Mouse (Mus musculus) heart, postnatal 0 days (tissue): ENCODE results near the gene Hfe2. TPM values are rescaled to one million over a fixed set of nuclear protein-coding genes. Genes with fewer than 3 reads are reported as not detected.
A peak's percentile ranks its signal among the peaks of the same experiment; 100 is the strongest.

Experiments
- ATAC-seq: fragments of 200-750 bp; cut with Nextera tagmentation; 2 replicates; pipeline ENCODE4 v1.8.0; 2017; ENCODE audit warnings: low read depth, moderate number of reproducible peaks, moderate library complexity; ENCODE audit not compliant: insufficient read depth
- DNase-seq: peaks from one replicate; pipeline ENCODE4 v3.0.0-alpha.2; 2016; ENCODE audit warnings: low spot score
- H3K27ac ChIP-seq: fragments of 300-500 bp; sonication (generic); 2 replicates; pipeline ENCODE4 v1.5.1; 2014; ENCODE audit warnings: low read depth, mild to moderate bottlenecking
- H3K27me3 ChIP-seq: fragments of 300-500 bp; sonication (generic); 2 replicates; pipeline ENCODE4 v1.6.1; 2014; ENCODE audit warnings: low read length, mixed read lengths; ENCODE audit not compliant: control insufficient read depth, insufficient read depth
- H3K36me3 ChIP-seq: fragments of 300-500 bp; sonication (generic); replicated peaks from 2 replicates; pipeline ENCODE4 v1.6.1; 2014; ENCODE audit warnings: low read length, mixed read lengths; ENCODE audit not compliant: control insufficient read depth, insufficient read depth
- H3K4me1 ChIP-seq: fragments of 300-500 bp; sonication (generic); 2 replicates; pipeline ENCODE4 v1.6.1; 2014; ENCODE audit warnings: antibody characterized with exemption; ENCODE audit not compliant: control insufficient read depth, insufficient read depth
- H3K4me2 ChIP-seq: fragments of 300-500 bp; sonication (generic); 2 replicates; pipeline ENCODE4 v1.6.1; 2014; ENCODE audit warnings: low read depth, mild to moderate bottlenecking, low read length, moderate library complexity
- H3K4me3 ChIP-seq: fragments of 300-500 bp; sonication (generic); 2 replicates; pipeline ENCODE4 v1.5.1; 2014; ENCODE audit warnings: low read depth, low read length
- H3K9ac ChIP-seq: fragments of 300-500 bp; sonication (generic); replicated peaks from 2 replicates; pipeline ENCODE4 v1.6.1; 2014; ENCODE audit warnings: low read depth, low read length, mixed read lengths
- H3K9me3 ChIP-seq: fragments of 300-500 bp; sonication (generic); replicated peaks from 2 replicates; pipeline ENCODE4 v1.6.1; 2016; ENCODE audit warnings: low read length; ENCODE audit not compliant: control insufficient read depth
- CTCF ChIP-seq: IDR thresholded peaks from 2 replicates; pipeline ENCODE4 v1.5.1; 2016; ENCODE audit warnings: antibody characterized with exemption, control low read depth, low read depth
- EP300 ChIP-seq: IDR thresholded peaks from 2 replicates; pipeline ENCODE4 v1.6.1; 2016; ENCODE audit warnings: antibody characterized with exemption, low read depth
- WGBS: fragments of 180-500 bp; shearing (Covaris S2); extraction: QIAGEN DNeasy Blood & Tissue Kit; methylation state at CpG from one replicate; pipeline ENCODE4 v1.1.7; 2014; 5-methylcytosine and 5-hydroxymethylcytosine counted together
- polyA plus RNA-seq: library from polyadenylated mRNA; unstranded; fragments of >200 nt; fragmentation: Nextera tagmentation; extraction: Ambion mirVana; gene quantifications from 2 replicates; pipeline ENCODE4 v1.2.1, GENCODE M21; 2015
- total RNA-seq: library from RNA; depleted of rRNA; stranded (reverse); fragments of >200 nt; gene quantifications from 2 replicates; pipeline ENCODE4 v1.2.3, GENCODE M21; 2014; ENCODE audit warnings: low replicate concordance

Hfe2 gene
- total and polyA plus RNA-seq, 2 experiments from 2014 or later = 25.9 to 81.3 TPM

DNA sequence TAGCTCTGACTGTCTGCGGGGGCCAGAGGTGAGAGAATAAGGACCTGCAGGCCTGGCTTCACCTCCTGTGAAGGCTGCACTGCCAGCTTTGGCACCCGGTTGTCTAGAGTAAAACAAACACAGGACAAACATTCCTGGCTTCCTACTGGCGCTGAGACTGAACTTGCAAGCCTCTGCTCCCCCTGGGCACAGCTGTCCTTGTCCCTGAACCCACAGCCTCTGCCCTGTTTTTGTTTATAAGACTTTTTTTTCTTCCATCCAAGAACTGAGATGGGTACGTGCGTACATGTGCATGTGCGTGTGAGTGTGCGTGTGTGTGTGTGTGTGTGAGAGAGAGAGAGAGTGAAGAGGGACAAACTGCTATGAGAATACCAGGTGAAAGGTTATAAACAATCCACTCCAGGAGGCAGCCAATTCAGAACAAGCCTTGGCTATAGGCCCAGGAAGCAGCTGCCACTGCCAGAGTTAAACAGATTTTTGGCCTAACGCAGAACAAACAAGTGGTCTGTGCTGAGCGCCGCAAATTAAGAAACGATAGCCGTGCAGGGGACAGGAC, 30.1 kb downstream of the Hfe2 start:
- TF ChIP-seq CTCF (no peak), EP300 (peak; percentile 98)
- Histone ChIP-seq H3K27me3 (no peaks in the 10 kb centered on the region), H3K9me3 (no peaks in the 10 kb centered on the region), H3K4me3 (peak overlapping the region; percentile 27), H3K4me1 (peaks cover 37% of the 10 kb centered on the region), H3K4me2 (peak overlapping the region; percentile 72), H3K9ac (peak overlapping the region; percentile 96), H3K36me3 (peaks cover 15% of the 10 kb centered on the region), H3K27ac (peak overlapping the region; percentile 96)
- ATAC-seq (peak; percentile 55), DNase-seq (peak; percentile 96)
- WGBS = 7% methylated on average over 12 of the region's 12 CpGs

DNA sequence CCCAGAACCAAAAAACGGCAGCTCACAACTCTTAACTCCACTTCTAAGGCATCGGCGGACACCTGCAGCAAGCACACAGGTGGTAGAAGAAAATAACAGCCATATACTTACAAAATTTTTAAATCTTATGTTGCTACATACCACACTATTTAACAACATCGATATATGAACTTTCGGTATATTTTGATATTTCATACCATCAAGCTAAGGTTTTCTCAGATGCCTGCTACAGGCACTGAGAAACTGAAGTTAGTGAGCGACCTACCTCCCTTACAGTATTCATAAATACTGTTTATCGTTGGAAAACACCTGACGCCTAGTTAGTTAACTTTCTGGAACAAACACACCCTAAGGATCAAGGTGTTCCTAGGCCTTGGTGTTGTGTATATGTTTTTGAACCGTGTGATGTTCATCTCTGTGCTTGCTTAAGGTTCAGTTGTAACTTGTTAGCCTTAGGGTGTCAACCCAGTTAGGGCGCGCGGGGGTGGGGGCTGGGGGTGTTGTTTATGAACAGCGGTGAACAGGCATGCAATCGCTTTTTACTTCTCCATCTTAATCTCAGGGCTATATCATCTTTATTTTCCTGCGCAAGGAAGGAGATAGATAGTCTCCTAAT, 31.1 kb downstream of the Hfe2 start:
- no peak for TF ChIP-seq CTCF
- TF ChIP-seq EP300 = no peak
- H3K27ac ChIP-seq = peak overlapping the region; percentile 96
- peak overlapping the region; percentile 72 for H3K4me2 ChIP-seq
- WGBS = 60% methylated on average over 15 of the region's 15 CpGs
- H3K9ac ChIP-seq = peak overlapping the region; percentile 96
- ATAC-seq = no peak
- peaks cover 24% of the 10 kb centered on the region for H3K36me3 ChIP-seq
- DNase-seq = peak; percentile 22
- no peaks in the 10 kb centered on the region for H3K27me3 ChIP-seq
- peaks cover 29% of the 10 kb centered on the region for H3K4me1 ChIP-seq
- peak overlapping the region; percentile 73 for H3K4me3 ChIP-seq
- no peaks in the 10 kb centered on the region for H3K9me3 ChIP-seq

DNA sequence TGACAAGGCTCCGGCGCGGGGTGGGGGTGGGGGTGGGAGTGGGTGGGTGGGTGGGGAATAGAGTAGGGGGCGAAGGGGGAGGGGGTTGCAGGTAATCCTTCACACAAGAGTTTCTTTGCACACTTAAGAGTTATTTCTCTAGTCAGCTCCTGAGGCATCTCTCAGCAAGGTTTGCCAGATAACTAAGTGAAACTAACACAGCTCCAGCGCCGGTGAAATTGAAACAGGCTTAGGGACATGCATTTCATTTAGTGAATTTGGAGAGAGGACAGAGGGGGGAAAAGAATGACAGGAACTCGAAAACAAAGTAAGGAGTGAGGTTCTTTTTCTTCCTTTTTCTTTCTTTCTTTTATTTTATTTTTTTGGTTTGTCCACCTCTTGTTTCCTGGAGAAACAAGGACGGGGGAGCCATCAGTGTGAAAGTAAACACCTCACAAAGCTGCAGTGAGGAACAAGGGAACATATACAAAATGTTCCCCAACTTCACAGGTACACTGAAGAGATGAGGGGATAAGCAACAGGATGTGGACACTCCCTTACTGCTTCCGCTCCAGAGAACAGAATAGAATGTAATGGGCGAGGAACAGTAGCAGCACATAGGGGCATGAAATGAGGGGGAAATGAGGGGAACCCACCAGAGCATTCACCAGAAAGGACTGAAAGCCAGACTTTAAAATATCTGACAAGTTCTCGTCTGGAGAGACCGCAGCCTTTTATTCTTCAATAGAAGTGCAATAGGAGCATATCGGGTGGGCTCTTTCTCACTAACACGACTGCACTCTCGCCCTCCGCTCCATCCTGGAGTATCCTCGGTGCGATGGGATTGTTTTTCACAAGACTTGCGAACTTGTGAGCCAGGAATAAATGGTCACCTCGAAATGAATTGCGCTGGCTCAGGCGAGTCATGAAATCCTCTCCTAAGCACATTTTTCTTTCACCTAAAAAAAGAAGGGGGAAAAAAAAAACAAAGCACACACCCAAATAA, 32.0 kb downstream of the Hfe2 start:
- Histone ChIP-seq H3K36me3 (peaks cover 30% of the 10 kb centered on the region), H3K27me3 (no peaks in the 10 kb centered on the region), H3K4me2 (peak overlapping the region; percentile 72), H3K27ac (peak overlapping the region; percentile 96), H3K4me1 (peaks cover 23% of the 10 kb centered on the region), H3K4me3 (peak overlapping the region; percentile 73), H3K9me3 (no peaks in the 10 kb centered on the region), H3K9ac (peak overlapping the region; percentile 96)
- WGBS = 2% methylated on average over 22 of the region's 22 CpGs
- TF ChIP-seq EP300 = no peak
- TF ChIP-seq CTCF = no peak
- ATAC-seq (no peak), DNase-seq (no peak)

DNA sequence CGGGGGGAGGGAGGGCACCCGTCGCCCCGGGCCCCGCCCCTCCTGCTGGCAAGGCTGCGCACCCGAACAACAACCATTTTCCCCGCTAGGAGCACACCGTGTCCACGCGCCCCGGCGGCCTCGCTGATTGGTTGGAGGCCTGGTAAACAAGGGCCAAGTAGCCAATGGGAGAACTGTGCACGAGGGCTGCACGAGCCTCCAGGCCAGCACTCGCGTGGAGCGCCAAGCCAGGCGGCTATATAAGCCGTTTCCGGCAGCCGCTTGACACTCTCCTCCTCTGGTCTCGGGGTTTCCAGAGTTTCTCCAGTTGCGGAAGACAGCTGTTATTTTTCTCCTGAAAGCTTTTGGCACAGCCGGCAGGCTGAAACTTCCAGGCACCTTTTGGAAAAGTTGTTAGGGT, 32.7 kb downstream of the Hfe2 start, which contains the start of gene Txnip:
Gene Txnip, plus strand, starts transcription at position 264 of the 400 bp plus-strand sequence.
- Histone ChIP-seq H3K4me3 (peak within 1 kb of the TSS; percentile 73), H3K27ac (peak within 1 kb of the TSS; percentile 96), H3K4me1 (peaks cover 21% of the 10 kb centered on the region; the same call in 1 of the 2 replicates), H3K36me3 (peaks cover 30% of the 10 kb centered on the region), H3K4me2 (peak within 1 kb of the TSS; percentile 84), H3K27me3 (no peaks in the 10 kb centered on the region), H3K9me3 (no peaks in the 10 kb centered on the region), H3K9ac (peak within 1 kb of the TSS; percentile 96)
- peak; percentile 99 for DNase-seq
- peak; percentile 97 for TF ChIP-seq EP300
- peak; percentile 35 for TF ChIP-seq CTCF
- WGBS = under 1% methylated on average over 23 of the region's 26 CpGs
- peak; percentile 86 for ATAC-seq

DNA sequence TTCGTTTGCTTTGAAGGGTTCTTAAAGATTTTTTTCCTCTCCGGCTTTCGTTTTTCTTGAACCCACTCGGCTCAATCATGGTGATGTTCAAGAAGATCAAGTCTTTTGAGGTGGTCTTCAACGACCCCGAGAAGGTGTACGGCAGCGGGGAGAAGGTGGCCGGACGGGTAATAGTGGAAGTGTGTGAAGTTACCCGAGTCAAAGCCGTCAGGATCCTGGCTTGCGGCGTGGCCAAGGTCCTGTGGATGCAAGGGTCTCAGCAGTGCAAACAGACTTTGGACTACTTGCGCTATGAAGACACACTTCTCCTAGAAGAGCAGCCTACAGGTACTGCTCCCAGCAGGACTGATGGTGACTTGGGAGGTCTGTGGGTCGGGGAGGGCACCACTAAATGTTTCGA, 33.2 kb downstream of the Hfe2 start:
- H3K27me3 ChIP-seq = no peaks in the 10 kb centered on the region
- H3K4me2 ChIP-seq = peak overlapping the region; percentile 84
- TF ChIP-seq EP300 (no peak), CTCF (0 out of 2 replicates have a peak, but pooled peaks have one; percentile 0)
- H3K4me1 ChIP-seq = peaks cover 21% of the 10 kb centered on the region; the same call in 1 of the 2 replicates
- WGBS = 0% methylated on average over 17 of the region's 17 CpGs
- no peaks in the 10 kb centered on the region for H3K9me3 ChIP-seq
- peaks cover 30% of the 10 kb centered on the region for H3K36me3 ChIP-seq
- peak overlapping the region; percentile 96 for H3K9ac ChIP-seq
- peak overlapping the region; percentile 96 for H3K27ac ChIP-seq
- no peak for DNase-seq
- ATAC-seq = no peak
- H3K4me3 ChIP-seq = peak overlapping the region; percentile 73
